Mouse (Mus musculus): ENCODE measurements around the gene Gm12248. TPM values are rescaled to one million over a fixed set of nuclear protein-coding genes. Genes with fewer than 3 reads are reported as not detected.
A peak's percentile ranks its signal among the peaks of the same experiment; 100 is the strongest.

Gene Gm12248
- total RNA-seq, 2 experiments from 2014 or later, result not detected

DNA sequence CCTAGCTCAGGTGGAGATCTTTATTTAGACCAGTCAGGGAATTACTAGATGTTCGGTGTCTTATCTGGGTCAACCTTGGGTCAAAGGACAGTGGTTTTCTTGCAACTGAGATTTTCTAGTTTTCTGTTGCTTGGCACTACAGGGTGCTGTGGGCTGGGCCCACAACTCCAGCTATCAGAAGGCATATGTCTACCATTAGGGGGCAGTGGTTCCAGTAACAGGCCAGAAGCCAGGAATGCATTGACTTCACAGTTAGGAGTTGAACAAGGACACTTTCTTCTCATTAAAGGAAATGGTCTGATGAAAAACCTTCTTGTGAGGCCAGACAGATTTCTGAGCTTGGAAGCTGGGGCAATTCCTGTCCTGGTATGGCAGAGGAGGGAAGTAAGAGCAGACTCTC, 53.9 kb downstream of the Gm12248 start:
- DNase-seq (ENCODE audit: low spot score in 2 of 2), result peak in 1 of 2 experiments; percentile 36

- no peak for DNase-seq (ENCODE audit: low spot score in 2 of 2)
Observed at GRCm38 (mm10) chr11:58033635-58034034, 59.3 kb downstream of the Gm12248 start.

- no peak for DNase-seq (ENCODE audit: low spot score in 2 of 2)
Observed at GRCm38 (mm10) chr11:58031176-58031575, 61.8 kb downstream of the Gm12248 start.

- DNase-seq (ENCODE audit: low spot score in 2 of 2), result no peak
Observed at GRCm38 (mm10) chr11:58029869-58030268, 63.1 kb downstream of the Gm12248 start.

DNA sequence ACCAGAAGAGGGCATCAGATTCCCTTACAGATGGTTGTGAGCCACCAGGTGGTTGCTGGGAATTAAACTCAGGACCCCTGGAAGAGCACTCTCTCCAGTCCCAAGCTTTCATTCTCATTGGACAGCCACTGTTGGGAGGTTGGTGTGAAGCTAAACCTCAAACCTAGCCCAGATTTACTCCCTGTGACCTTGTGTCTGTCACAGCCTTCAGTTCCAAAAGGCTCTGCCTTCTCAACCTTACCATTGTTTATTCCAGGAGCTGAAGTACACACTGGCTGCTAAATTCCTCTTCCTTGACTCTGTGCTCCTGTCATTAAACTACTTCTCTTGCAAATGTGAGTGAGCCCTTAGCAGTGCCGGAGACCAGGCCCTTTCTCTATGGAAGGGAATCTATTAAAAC, 64.0 kb downstream of the Gm12248 start:
- DNase-seq (ENCODE audit: low spot score in 2 of 2), result no peak

GRCm38 (mm10) chr11:58026860-58027259, 66.1 kb downstream of the Gm12248 start:
- DNase-seq (ENCODE audit: low spot score in 2 of 2), result no peak

- DNase-seq (ENCODE audit: low spot score in 2 of 2), result no peak
Observed at GRCm38 (mm10) chr11:58026337-58026736, 66.6 kb downstream of the Gm12248 start.

DNA sequence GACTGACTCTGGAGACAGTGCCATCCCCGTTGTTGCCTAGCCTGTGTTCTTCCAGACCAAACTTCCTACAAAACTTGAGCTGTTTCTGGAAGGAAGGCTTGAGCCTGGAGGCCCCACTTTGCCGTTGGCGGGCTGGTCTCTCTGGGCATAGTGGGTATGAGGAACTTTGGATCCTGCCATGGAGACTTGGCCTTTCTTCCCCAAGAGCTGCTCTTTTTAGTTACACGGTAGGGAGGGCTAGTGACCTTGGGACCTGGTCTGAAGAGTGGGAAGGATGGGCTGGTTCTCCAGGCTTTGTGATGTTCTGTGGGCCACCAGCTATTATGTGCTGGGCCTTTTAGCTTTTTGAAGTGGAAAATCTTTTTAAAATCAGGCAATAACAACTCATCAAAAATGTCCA, 67.1 kb downstream of the Gm12248 start:
- DNase-seq (ENCODE audit: low spot score in 2 of 2), result no peak

DNA sequence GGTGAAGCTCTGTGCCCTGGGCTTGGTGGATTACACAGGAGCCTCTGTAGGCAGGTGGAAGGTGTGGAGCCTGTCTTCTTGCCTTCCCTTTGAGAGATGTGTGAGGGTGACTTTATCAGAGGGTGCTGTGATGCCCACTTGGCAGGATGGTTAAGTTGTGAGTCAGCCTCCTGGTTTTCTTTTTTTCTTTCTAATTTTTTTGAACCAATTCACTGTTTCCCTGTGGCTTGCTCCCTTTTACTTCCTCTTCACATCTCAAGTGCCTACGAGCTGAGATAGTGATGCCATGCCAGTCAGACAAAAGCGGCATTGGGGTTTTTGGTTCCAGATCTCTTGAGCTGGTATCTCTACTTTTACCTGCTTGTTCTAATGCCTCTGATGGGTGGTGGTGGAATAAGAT, 68.3 kb downstream of the Gm12248 start:
- no peak for DNase-seq (ENCODE audit: low spot score in 2 of 2)

GRCm38 (mm10) chr11:58024271-58024670, 68.7 kb downstream of the Gm12248 start:
- no peak for DNase-seq (ENCODE audit: low spot score in 2 of 2)

GRCm38 (mm10) chr11:58021618-58022017, 71.3 kb downstream of the Gm12248 start:
- DNase-seq (ENCODE audit: low spot score in 2 of 2), result no peak

DNA sequence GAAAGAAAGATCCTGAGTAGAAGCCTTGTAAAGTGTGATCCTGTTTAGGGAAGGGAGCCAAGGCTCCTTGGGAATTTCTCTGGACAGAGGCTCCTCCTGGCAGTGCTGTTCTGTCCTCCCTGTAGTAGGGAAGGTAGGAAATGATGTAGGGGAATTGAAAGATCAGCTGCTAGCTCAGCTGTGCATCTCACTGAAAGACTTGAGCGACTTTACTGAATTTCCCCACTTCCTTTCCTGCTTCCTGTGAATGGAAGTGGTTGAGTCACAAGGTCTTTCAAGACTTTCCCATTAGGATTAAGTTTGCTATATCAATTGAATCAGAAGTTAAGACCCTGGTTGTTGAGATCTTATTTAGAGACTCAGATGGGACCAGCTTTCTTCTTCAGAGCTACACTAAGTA, 71.8 kb downstream of the Gm12248 start:
- DNase-seq (ENCODE audit: low spot score in 2 of 2), result no peak

GRCm38 (mm10) chr11:58018701-58019100, 74.2 kb downstream of the Gm12248 start:
- DNase-seq (ENCODE audit: low spot score in 2 of 2), result no peak

- no peak for DNase-seq (ENCODE audit: low spot score in 2 of 2)
Observed at GRCm38 (mm10) chr11:58018287-58018686, 74.6 kb downstream of the Gm12248 start.

DNA sequence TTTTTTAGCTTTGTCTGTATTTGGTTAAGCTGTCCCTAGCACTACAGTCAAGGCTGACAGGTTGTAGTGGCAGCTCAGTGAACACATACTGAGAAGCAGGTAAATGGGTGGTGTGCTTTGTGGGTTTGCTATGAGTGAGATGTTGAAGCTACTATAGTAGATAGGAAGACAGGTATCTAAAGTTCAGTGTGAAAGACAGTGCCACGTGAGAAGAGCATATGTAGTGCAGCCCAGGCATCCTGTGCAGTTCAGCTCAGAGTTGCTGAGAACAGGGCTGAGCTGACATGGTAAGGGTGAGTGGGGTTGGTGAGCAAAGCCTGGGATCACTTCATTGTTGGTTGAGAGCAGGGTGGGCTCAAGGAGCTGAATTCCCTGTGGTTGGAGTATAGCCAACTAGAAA, 75.5 kb downstream of the Gm12248 start:
- no peak for DNase-seq (ENCODE audit: low spot score in 2 of 2)

DNA sequence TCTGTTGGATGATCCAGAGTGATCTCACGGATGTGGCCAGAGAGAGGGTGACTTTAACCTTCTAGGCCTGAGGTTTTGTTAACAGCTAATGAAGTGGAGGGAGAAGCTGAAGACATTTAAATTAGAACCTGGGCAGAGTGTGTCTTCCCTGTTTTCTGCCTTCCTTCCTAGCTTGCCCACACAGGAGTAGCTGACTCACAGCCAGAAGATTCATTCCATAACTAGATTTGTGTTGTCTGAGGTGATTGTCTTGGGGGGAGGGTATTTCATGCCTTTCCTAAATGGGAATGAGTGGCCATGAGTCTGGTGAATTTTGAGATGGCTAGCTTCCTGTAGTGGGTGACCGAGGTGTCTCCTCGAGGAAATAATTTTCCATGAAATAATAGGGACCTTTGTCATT, 76.6 kb downstream of the Gm12248 start:
- no peak for DNase-seq (ENCODE audit: low spot score in 2 of 2)

GRCm38 (mm10) chr11:58015339-58015738, 77.6 kb downstream of the Gm12248 start:
- no peak for DNase-seq (ENCODE audit: low spot score in 2 of 2)

DNA sequence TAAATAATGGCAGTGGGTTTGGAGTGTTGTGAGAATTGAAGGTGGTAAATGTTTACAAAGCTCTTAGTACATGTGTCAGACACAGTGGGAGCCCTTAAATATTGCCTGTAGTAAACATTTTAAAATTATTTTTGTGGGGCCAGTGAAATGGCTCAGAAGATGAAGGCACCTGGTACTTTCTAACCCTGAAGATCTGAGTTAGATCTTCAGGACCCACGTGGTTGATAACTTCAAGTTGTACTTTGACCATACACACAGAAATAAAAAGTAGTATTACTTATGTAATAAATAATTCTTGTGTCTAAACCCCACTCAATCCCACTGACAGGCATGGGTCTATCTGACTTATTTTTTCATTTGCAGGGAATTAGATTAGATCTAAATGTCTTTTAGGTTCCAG, 78.3 kb downstream of the Gm12248 start:
- DNase-seq (ENCODE audit: low spot score in 2 of 2), result no peak

Other genes with a start within 250 kb of the Gm12248 start
- gene Larp1, start 84.1 kb downstream of the Gm12248 start, total RNA-seq (2021), result 10 to 100 TPM; 89.6 to 92.3 TPM
- 10 to 100 TPM; 45.9 to 51.1 TPM for gene Cnot8, start 11.0 kb upstream of the Gm12248 start, total RNA-seq (2021)
- 10 to 100 TPM; 17.5 to 18.5 TPM for gene Gemin5, start 75.4 kb upstream of the Gm12248 start, total RNA-seq (2021)
- 10 to 100 TPM; 30.3 to 34.9 TPM for gene Mrpl22, start 78.5 kb upstream of the Gm12248 start, total RNA-seq (2021)
- under 1 TPM; 0.85 to 0.94 TPM for gene Igtp, start 106.4 kb upstream of the Gm12248 start, total RNA-seq (2021)
- 1 to 10 TPM; 1.2 to 1.6 TPM for gene Irgm2, start 106.5 kb upstream of the Gm12248 start, total RNA-seq (2021)
- gene 4930438A08Rik, start 181.7 kb upstream of the Gm12248 start, total RNA-seq (2021), result not detected
- 10 to 100 TPM; 17.7 to 23.5 TPM for gene Zfp692, start 213.9 kb upstream of the Gm12248 start, total RNA-seq (2021)
- gene Zfp672, start 237.2 kb upstream of the Gm12248 start, total RNA-seq (2021), result 10 to 100 TPM; 43.0 to 51.1 TPM
- 10 to 100 TPM; 59.5 to 64.3 TPM for gene Sh3bp5l, start 237.6 kb upstream of the Gm12248 start, total RNA-seq (2021)